Mouse (Mus musculus): ENCODE data around the gene Hibch.
"Not testable (repeated sequence)": the region's sequence is repeated elsewhere in the genome, so short reads cannot be mapped to it uniquely, and the experiment has no call there.

Hibch gene

DNA sequence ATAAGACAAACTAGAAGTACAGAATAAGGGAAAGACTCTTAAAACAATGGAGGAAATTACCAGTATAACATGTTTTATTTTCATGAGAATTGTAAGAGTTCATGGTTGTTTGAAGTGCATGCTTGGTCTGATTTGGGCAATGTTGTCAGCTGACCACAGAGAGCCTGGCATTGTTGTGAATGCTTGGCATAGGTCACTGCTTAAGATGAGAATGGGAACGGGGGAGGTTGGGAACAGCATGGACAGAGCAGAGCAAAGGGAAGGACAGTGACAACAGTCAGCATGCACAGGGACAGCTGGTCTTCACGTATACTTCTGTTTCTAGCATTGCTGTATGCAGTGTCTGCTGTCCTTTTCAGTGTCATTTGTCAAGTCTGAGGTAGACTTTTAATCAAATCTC lies 39.5 kb downstream of the Hibch start:
- no peak for DNase-seq

DNA sequence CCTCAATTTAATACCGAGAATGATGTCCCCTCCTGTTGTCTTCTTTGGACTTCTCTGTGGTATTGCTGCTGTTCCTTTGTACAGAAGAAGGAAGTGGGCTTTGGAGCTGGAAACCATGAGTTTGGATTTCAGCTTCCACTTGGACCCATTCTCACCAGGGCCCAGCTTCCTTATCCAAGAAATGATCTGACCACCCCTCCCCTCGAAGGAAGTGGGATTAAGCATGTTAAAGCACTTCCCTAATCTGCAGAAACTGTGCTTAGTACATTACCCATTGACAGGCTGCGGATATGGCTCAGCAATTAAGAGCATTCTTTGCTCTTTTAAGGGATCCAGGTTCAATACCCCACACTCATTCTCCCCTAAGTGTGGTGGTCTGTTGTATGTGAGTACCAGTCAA lies 65.1 kb downstream of the Hibch start:
- no peak for DNase-seq

GRCm38 (mm10) chr1:52916655-52917054 lies 71.9 kb downstream of the Hibch start:
- DNase-seq = no peak

DNA sequence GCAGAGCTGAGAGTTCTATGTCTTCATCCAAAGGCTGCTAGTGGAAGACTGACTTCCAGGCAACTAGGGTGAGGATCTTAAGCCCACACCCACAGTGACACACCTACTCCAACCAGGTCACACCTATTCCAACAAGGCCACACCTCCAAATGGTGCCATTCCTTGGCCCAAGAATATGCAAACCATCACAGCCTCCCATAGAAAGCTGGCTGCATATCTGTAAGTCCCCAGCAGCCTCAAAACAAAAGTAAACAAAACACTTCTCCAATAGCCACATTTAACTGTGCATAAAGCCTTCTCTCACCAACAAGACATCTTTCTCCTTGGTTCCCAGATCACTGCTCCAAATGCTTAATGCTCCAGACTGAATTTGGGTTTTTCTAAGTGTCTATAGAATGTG lies 74.2 kb downstream of the Hibch start:
- DNase-seq = not testable (repeated sequence)

DNA sequence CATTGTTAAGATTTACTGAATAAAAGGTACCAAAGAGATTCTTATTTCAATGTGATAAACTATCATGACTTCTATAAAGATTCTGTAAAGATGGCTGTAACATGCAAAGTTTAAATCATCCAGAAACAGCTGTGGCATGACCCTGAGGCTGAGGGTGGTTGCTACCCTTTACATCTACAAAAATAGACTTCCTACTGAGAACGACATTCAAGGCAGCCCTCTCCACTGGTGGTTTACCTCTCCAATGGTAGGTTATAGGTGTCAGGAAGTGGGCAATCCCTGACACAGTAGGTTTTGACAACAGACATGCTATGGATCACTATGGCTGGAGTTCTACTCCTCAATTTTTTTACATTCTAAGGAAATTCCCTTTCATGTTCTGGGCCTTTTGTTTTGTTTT lies 79.8 kb downstream of the Hibch start:
- not testable (repeated sequence) for DNase-seq

GRCm38 (mm10) chr1:52934494-52934893 lies 89.8 kb downstream of the Hibch start:
- no peak for DNase-seq

DNA sequence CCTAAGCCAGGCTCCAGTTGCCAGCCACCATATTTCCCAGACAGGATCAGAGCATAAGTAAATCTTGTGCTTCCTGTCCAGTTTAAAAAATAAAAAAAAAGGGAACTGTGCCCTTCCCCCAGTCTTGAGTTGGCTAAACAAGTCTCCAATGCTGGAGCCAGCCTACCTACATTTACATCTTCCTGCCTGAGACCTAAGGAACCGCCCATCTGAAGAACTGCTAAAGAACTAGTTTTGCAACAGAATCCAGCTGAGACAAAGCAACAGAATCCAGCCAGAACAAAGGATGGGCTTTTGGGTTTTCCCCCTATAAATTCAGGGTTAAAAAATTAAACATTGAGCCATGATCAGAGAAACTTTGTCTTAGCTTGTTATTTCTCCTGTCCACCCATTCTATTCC lies 94.3 kb downstream of the Hibch start:
- no peak for DNase-seq

DNA sequence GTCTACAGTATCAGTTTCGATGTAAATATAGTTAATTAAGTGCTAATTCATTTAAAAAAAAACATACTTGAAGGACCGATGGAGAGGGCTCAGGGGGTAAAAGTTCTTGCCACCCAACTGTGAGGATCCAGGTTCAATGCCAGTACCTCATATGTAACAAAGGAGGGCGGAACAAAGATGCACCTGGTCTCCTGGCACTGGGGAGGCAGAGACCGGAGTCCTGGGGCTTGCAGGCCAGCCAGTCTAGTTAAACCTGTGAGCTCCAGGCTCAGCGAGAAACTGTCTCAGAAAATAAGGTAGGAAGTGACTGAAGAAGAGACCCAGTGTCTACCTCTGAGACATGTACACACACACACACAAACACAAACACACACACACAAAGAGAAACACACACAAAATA lies 103.2 kb downstream of the Hibch start:
- DNase-seq = no peak

DNA sequence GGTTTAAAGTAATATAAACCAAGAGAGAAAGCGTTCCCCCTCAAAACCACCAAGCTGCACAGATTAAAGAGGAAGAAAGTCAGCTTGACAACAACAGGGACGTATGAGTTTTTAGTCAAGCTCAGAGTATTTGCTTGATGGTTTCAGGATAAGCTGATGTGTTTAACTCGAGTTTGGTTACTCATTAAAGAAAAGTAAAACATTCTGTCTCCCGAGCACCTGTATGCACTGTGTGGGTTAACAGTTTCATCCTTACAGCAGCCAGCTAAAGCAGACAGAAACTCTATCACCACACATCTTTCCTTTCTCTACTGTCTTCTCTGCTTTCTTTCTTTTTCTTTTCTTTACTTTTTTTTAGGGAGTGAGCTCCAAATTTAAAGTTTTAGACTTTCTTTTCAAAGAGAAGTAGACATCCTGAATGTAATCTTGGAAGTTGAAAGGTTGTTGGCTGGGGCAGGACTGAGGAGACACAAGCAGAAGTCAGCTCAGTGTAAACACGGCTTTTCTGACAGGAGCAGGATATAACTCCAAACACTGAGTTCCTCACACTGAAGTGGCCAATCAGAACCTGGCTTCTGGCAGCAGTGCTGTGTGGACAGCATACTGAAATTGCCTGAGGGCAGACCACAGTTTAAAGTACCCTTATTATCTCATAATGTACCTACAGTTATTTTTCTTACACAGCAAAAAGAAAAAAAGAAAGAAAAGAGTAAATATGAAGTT lies 106.6 kb downstream of the Hibch start:
- DNase-seq = no peak

DNA sequence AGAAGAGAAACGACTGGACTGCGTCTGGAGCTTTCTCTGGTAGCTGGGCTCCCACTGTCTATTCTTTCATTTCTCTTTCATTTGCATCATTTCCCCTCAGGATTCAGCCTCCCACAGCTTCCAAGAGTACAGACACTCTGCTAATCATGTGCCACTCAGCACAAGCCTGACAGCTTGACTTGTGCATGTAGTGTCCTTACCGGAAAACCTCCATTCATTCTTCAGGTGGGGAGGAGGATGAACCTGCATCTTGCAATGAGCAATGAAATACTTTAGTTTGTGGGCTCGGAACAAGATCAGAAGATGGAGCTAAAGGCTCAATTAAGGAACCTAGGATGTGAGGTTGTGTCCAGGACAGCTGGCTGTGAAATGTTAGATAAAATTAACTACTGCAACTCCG lies 107.4 kb downstream of the Hibch start:
- DNase-seq = peak in 1 of 2 experiments; percentile 17

- DNase-seq = peak; percentile 66
These were observed 108.0 kb downstream of the Hibch start for GRCm38 (mm10) chr1:52952551-52953397.

DNA sequence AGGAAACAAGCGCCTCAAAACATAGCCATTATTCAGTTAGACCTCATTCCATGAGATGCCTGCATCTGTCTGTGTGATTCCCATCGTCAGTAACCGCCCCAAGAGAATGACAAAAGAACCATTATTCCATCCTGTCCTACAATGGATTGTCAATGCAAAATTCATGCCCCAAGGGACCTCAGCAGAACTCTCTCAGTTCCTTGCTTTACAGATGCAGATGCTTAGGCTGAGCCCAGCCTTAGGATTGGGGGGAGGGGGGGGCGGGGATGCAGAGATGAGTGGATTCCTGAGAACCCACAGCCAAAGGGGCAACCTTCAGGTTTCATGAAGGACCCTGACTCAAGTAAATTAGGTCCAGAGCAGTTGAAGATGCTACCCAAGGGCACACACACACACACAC lies 108.8 kb downstream of the Hibch start:
- peak; percentile 17 to 32 for DNase-seq

DNA sequence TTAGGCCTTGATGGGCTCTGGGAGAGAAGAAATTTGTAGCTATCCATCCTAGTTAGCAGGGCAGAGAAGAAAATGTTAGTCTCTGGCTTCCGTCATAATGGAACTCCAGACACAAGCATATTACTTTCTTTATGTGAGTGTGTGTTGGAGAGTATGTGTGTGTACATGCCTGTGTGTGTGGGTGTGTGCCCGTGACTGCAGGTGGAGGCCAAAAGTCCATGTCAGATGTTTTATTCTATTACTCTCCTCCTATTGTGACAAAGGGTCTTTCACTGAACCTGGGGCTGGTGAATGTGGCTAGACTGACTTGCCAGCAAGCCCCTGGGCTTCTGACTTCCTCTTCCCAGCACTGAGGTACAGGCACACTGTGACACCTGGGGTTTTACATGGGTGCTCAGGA lies 109.7 kb downstream of the Hibch start:
- DNase-seq = peak in 1 of 2 experiments; percentile 9

- DNase-seq = peak; percentile 65 to 69
These were observed 110.4 kb downstream of the Hibch start for GRCm38 (mm10) chr1:52955102-52955501.

DNA sequence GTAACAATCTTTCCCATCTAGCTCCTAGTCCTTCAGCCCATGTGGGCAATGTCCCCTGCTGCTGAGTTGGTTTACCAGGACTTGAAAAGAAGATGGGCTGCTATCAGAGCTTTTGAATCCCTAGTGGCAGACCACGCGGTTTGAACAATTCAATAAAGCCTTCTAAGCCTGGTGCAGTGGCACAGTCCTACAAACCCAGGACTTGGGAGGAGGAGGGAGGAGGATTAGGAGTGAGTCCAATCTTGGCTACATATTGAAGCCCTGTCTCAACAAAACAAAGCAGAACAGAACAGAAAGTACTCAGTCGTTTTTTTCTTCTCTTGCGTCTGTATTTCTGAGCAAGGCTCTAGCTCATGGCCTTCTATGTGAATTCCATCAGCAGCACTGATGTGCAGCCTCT lies 112.0 kb downstream of the Hibch start:
- DNase-seq = no peak

GRCm38 (mm10) chr1:52960191-52960590 lies 115.5 kb downstream of the Hibch start:
- DNase-seq = no peak

DNA sequence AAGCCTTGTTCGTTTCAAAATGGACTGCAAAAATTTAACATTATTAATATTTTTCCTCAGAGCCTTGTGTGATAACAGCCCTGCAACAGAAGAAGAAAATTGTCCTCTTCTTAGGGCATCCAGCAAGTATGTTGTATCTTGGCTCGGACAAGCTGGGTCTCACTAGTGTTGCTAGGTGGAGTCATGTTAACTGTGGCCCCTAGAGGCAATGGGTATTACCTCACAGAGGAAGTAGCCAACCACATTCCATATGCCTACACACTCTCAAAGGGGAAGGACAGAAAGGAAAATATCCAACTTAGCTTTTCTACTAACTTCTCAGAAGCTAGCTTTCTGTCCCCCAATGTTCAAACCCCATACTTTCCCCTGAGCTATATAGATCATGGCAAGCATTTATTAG lies 118.4 kb downstream of the Hibch start:
- DNase-seq = no peak

- DNase-seq = no peak
These were observed 119.9 kb downstream of the Hibch start for GRCm38 (mm10) chr1:52964581-52964980.

Data from B cell, adult 2 months (primary cell).